8 mouse cellular contexts compared by ENCODE assay signal in the genomic region with DNA sequence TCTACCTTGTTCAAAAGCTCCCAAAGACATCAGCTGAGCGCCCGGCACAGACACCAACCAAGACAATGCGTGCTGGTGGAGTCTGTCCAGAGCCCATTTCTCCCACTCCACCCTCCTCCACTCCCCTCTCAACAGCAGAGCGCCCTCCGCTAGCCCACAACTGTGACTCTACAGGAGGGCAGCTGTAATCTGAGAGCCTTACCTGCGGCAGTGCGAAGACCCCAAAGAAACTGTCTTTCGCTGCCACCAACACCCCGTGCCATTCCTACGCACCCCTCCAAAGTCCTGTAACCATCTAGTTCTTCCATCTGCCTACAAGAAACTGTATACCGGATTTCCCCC. TPM values are rescaled to one million over a fixed set of nuclear protein-coding genes. Genes with fewer than 3 reads are reported as not detected.
DNase-seq lines count a peak whose midpoint lies in the region; ATAC-seq and TF ChIP-seq lines count a peak whose summit lies in the region.

A gene (plus strand): TSS at position 202 of the 342 bp plus-strand sequence.

- peak; percentile 5 for DNase-seq in ovary, postnatal 36 days (ENCODE audit: low spot score)
- no peak for DNase-seq in ovary, postnatal 14 days (ENCODE audit: low spot score)
- DNase-seq in adrenal gland, postnatal 36 days, result no peak
- DNase-seq in gastrocnemius, postnatal 10 days, result peak; percentile 6
- DNase-seq in liver, embryonic 13.5 days, result no peak
- no peak for DNase-seq in urinary bladder, postnatal 14 days (ENCODE audit: low spot score)

- peak within 1 kb of the TSS; percentile 55 for H3K4me3 ChIP-seq in hindbrain, embryonic 16.5 days (ENCODE audit: low read length)
- H3K4me3 ChIP-seq in liver, embryonic 13.5 days (replicated peaks), result peak within 1 kb of the TSS; percentile 57
- H3K4me3 ChIP-seq in small intestine, adult 2 months (ENCODE audit: low read depth, low read length), result peak within 1 kb of the TSS; percentile 64

- no peaks in the 10 kb centered on the region for H3K9me3 ChIP-seq in hindbrain, embryonic 16.5 days (ENCODE audit: control insufficient read depth, low read length)
- no peaks in the 10 kb centered on the region for H3K9me3 ChIP-seq in liver, embryonic 13.5 days (replicated peaks)

- peak within 1 kb of the TSS; percentile 96 for H3K4me2 ChIP-seq in hindbrain, embryonic 16.5 days (ENCODE audit: low read length)
- H3K4me2 ChIP-seq in liver, embryonic 13.5 days, result peak within 1 kb of the TSS; percentile 84

- peaks cover 17% of the 10 kb centered on the region for H3K4me1 ChIP-seq in hindbrain, embryonic 16.5 days (ENCODE audit: control insufficient read depth, insufficient read depth, low read depth, low read length)
- H3K4me1 ChIP-seq in liver, embryonic 13.5 days (replicated peaks), result peaks cover 27% of the 10 kb centered on the region
- peaks cover 2% of the 10 kb centered on the region; the same call in 1 of the 2 replicates for H3K4me1 ChIP-seq in small intestine, adult 2 months (ENCODE audit: control insufficient read depth, insufficient read depth, insufficient read length, low read length)

- H3K27me3 ChIP-seq in hindbrain, embryonic 16.5 days (replicated peaks; ENCODE audit: control insufficient read depth, insufficient read depth, low read length), result peaks cover 29% of the 10 kb centered on the region
- H3K27me3 ChIP-seq in liver, embryonic 13.5 days, result peaks cover 79% of the 10 kb centered on the region
- peaks cover 26% of the 10 kb centered on the region for H3K27me3 ChIP-seq in small intestine, adult 2 months (ENCODE audit: control insufficient read depth, insufficient read depth, low read length)

- peak within 1 kb of the TSS; percentile 65 for H3K9ac ChIP-seq in hindbrain, embryonic 16.5 days (ENCODE audit: low read depth, low read length)
- H3K9ac ChIP-seq in liver, embryonic 13.5 days, result peak within 1 kb of the TSS; percentile 41

- no peak for TF ChIP-seq CTCF in small intestine, adult 2 months (IDR thresholded peaks at IDR 0.05; ENCODE audit: extremely low read depth, insufficient read length, insufficient replicate concordance, low read depth, low read length)

- 0 out of 2 replicates have a peak, but pooled peaks have one; percentile 10 for ATAC-seq in hindbrain, embryonic 16.5 days
- peak; percentile 30; the same call in 1 of the 2 replicates for ATAC-seq in liver, embryonic 13.5 days (ENCODE audit: low read depth)

- H3K36me3 ChIP-seq in hindbrain, embryonic 16.5 days (ENCODE audit: control insufficient read depth, insufficient read depth, low read length), result no peaks in the 10 kb centered on the region
- H3K36me3 ChIP-seq in liver, embryonic 13.5 days, result no peaks in the 10 kb centered on the region
- no peaks in the 10 kb centered on the region for H3K36me3 ChIP-seq in small intestine, adult 2 months (ENCODE audit: control insufficient read depth, insufficient read depth, low read length)

- TF ChIP-seq POLR2A in small intestine, adult 2 months (IDR thresholded peaks at IDR 0.05; ENCODE audit: low read depth, low read length), result no peak

- peak within 1 kb of the TSS; percentile 61 for H3K27ac ChIP-seq in hindbrain, embryonic 16.5 days (ENCODE audit: low read depth, low read length)
- H3K27ac ChIP-seq in liver, embryonic 13.5 days, result no peak within 1 kb of the TSS
- no peak within 1 kb of the TSS for H3K27ac ChIP-seq in small intestine, adult 2 months (ENCODE audit: insufficient read depth, low read depth, low read length)

- WGBS in hindbrain, embryonic 16.5 days, result under 1% methylated on average over 11 of the region's 11 CpGs
- WGBS in liver, embryonic 13.5 days (ENCODE audit: insufficient replicate concordance), result under 1% methylated on average over 11 of the region's 11 CpGs
- 4% methylated on average over 11 of the region's 11 CpGs for WGBS in small intestine, adult 2 months

RNA-seq across cellular contexts. Expression of the gene that starts here (rescaled TPM):
- total RNA-seq in adrenal gland, postnatal 36 days (2021), result 100 to 1,000 TPM; 118 TPM
- total RNA-seq in gastrocnemius, postnatal 10 days (2021), result 10 to 100 TPM; 66.2 to 68.1 TPM
- polyA plus RNA-seq in hindbrain, embryonic 16.5 days (2015; fragmentation: Nextera tagmentation; extraction: Ambion mirVana), result 309 and 311 TPM in 2 replicates
- polyA plus RNA-seq in liver, embryonic 13.5 days (2015; fragmentation: Nextera tagmentation; extraction: Ambion mirVana), result 144 and 162 TPM in 2 replicates
- 7.1 and 18.4 TPM in 2 replicates for polyA plus RNA-seq in small intestine, adult 2 months (2012; rRNA removed)

Comparison
In these comparisons a context has a peak if more than half of its experiments do, and no peak if none do; other contexts are left out.
1. DNase-seq: peak in ovary, postnatal 36 days (single experiment) and gastrocnemius, postnatal 10 days (single experiment); none in ovary, postnatal 14 days (single experiment), adrenal gland, postnatal 36 days (0 of 2), liver, embryonic 13.5 days (single experiment) and urinary bladder, postnatal 14 days (single experiment).
2. Peak in every context shown above with its lines, with median percentiles within 50 percentile points of each other: H3K4me3 ChIP-seq.